Mouse (Mus musculus) c-Kit-positive CD71-positive TER-119-positive erythroid progenitor cells, embryonic 14.5 days (primary cell): ENCODE results near the gene Meis2.

Experiments used
- DNase-seq: peaks from one replicate; pipeline ENCODE4 v3.0.0-alpha.2; 2013; ENCODE audit warnings: low spot score

Gene Meis2

GRCm38 (mm10) chr2:116065570-116066005 lies at the start of gene Meis2:
Gene Meis2, minus strand, starts transcription at chr2:116065839.
- no peak for DNase-seq

DNA sequence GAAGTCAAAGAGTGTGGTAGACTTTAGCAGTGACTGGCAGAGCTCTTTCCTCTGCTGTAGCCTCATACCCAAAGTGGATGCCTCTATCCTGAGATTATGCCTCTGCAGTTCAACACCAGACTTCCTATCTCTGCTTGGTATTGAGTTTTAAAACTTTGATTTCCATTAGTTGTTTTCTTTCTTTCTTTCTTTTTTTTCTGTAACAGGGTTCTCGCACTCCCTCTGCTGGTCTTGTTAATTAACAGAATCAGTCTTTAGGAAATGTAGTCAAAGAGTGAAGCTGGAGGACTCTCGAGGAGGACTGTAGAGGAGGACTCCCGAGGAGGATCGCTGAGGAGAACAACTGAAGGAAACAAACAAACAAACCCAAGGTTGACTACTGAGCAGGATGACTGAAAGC lies 40.6 kb upstream of the Meis2 start:
- DNase-seq, result no peak

GRCm38 (mm10) chr2:116105179-116105578 lies 39.5 kb upstream of the Meis2 start:
- no peak for DNase-seq

GRCm38 (mm10) chr2:116103411-116103996 lies 37.9 kb upstream of the Meis2 start:
- no peak for DNase-seq

GRCm38 (mm10) chr2:116101221-116101620 lies 35.6 kb upstream of the Meis2 start:
- DNase-seq, result peak; percentile 5

- no peak for DNase-seq
Observed at GRCm38 (mm10) chr2:116080961-116081360, 15.3 kb upstream of the Meis2 start.

- DNase-seq, result no peak
Observed at GRCm38 (mm10) chr2:116078841-116079240, 13.2 kb upstream of the Meis2 start.

DNA sequence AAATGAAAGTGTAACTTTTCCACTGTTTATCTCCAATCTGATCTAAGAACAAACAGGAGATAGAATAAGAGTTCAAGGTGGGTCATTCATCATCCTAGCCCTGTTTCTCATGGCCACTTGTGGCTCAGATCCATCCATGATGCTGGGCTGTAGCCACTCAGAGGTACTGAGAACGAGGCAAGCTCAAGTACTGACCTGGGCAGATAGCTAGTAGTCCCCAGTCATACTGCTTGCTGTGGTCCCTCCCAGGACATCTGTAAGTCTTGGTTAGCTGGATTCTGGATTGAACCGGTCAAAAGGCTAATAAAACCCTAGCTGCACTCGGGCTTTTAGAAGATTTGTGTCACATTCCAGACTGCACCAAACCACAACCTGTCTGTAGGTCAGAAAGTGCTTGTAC lies 12.1 kb upstream of the Meis2 start:
- DNase-seq, result no peak

DNA sequence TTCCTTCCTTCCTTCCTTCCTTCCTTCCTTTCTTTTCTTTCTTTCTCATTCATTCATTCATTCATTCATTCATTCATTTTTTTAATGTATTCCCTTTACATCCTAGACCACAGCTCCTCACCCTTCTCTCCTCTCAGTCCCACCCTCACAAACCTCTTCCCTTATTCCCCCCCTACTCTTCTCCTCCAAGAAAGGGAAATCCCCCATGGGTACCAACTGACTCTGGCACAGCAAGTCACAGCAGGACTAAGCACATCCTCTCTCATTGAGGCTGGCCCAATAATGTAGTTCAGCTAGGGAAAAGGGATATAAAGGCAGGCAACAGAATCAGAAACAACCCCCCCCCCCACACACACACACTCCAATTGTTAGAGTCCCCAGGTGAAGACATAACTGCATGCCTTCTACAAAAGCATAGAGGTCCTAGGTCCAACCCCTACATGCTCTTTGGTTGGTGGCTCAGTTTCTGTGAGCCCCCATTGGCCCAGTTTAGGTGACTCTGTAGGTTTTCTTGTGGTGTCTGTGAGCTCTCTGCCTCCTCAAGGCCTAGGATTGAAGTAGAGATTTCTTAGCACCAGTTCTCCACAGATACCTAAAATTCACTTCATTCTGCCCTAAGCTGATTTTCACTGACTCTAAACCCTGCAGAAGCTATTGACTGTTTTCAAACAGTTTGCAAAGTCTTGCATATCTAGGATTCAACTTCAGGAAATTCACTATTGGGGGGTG lies 11.3 kb upstream of the Meis2 start:
- DNase-seq, result no peak

- no peak for DNase-seq
Observed at GRCm38 (mm10) chr2:116075902-116076301, 10.3 kb upstream of the Meis2 start.

GRCm38 (mm10) chr2:116075477-116075876 lies 9.8 kb upstream of the Meis2 start:
- no peak for DNase-seq

GRCm38 (mm10) chr2:116074726-116075440 lies 9.2 kb upstream of the Meis2 start:
- DNase-seq, result no peak

GRCm38 (mm10) chr2:116074061-116074460 lies 8.4 kb upstream of the Meis2 start:
- DNase-seq, result no peak

- DNase-seq, result no peak
Observed at GRCm38 (mm10) chr2:116073311-116073904, 7.8 kb upstream of the Meis2 start.

GRCm38 (mm10) chr2:116072706-116073105 lies 7.1 kb upstream of the Meis2 start:
- no peak for DNase-seq

- DNase-seq, result no peak
Observed at GRCm38 (mm10) chr2:116072321-116072640, 6.6 kb upstream of the Meis2 start.

DNA sequence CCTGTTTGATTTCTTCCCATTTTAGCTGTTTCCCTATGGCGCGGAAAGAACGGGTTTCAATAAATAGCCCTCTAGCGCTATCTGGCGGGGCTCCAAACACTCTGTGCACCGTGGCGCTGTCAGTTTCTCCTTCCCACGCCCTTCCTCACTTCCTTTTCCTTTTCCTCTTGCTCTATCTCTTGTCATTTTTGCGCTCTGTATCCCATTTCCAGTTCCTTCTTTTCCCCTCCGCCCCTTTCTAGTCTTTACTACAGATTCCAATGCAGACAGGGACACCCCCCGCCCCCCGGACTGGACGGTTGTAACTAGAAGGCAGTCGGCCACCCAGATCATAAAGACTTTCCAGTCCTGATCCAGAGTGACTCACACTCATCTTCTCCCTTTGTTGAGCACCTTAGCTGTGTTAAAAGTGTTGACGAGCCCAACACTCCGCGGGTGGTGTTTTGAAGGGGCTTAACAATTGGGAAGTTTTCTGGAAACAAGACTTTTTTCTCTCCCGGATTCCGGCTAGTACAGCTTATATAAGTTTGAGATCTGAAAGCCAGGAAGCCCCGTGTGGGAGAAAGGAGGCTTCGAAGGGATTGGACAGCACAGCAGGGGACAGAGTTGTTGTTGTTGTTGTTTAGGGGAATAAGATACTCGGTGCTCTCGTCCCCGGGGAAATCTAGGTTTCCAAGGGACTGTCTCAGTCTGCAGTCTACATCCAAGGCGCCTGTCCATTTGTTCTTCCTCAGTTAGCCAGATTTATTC lies 6.1 kb upstream of the Meis2 start:
- no peak for DNase-seq

GRCm38 (mm10) chr2:116070614-116071425 lies 5.2 kb upstream of the Meis2 start:
- DNase-seq, result no peak

DNA sequence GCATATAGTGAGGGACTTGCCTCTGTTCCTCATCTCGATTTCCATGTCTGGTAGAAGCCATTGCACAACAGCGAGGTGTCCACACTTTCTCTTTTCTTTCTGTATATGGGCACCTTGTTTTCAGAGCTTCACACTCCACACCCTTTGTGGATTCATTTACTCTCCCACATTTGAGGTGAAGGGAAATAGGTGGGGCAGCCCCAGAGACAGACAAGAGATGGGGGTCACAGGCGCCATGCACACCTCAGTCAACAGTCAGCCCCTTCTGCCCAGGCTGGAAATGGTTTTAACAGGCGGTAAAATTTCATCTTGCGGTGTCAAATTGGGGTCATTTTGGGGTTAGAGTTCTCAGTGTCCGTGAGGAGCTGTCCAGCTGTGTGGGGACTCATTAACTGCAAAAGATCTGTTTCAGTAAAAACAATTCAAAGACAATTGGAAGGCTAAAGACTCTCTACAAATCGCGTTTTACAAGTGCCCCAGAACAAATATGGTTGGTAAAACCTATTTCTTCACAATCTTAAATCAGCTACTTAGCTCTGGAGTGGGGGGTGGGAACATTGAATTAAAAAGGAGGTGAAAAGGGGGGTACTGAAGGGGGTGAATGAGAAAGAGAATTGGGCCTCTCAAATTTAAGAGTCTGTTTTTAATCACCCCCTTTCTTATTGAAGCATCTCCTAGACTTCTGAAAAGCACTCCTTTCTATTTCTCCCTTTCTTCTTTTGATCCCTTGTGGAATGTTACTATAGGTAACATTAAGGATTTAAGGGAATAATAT lies 4.0 kb upstream of the Meis2 start:
- DNase-seq, result no peak

GRCm38 (mm10) chr2:116068901-116069300 lies 3.3 kb upstream of the Meis2 start:
- no peak for DNase-seq

DNA sequence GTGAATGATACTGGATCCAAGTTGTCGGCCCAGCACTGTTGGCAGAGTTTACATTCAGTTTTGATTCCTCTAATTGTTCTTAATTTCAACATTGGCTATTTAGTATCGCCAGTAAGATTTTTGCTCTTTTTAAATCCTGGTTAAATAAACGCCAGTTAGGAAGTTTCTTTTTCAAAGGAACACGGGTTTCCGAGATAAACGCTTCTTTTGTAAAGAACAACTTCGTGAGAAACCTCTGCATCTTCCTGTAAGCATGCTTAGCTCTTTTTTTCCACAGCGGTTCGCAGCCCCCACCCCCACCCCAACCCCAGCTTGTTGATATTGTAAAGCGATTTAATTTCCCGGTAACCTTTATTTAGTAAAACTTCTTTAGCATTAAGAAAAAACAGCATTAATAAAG lies 2.8 kb upstream of the Meis2 start:
- no peak for DNase-seq
